Mouse (Mus musculus) cerebellum, adult 2 months (tissue): ENCODE results near the gene Atp1b2.

ENCODE experiments used
- CTCF ChIP-seq: fragments of 200-500 bp; IDR thresholded peaks from 2 replicates; pipeline ENCODE4 v1.5.1; 2011; ENCODE audit warnings: low read depth, mild to moderate bottlenecking, control low read depth, low read length, moderate library complexity, borderline replicate concordance; ENCODE audit not compliant: insufficient read depth
- POLR2A ChIP-seq: fragments of 200-500 bp; IDR thresholded peaks from 2 replicates; pipeline ENCODE4 v1.6.1; 2011; ENCODE audit warnings: low read length, control low read depth, borderline replicate concordance; ENCODE audit not compliant: insufficient read depth

GRCm38 (mm10) chr11:69578301-69578700 is 27.4 kb downstream of the Atp1b2 start:
- TF ChIP-seq CTCF (no peak), POLR2A (no peak)
